Mouse (Mus musculus): ENCODE measurements at regions not wholly inside any gene's neighbourhood (a gene's known extent, or its start where the extent isn't known, plus 50 kb on each side); places are given as distances from the start of the nearest gene placed in this dataset.

GRCm38 (mm10) chr17:47267076-47267475, 101.6 kb upstream of the Mrps10 start:
- Histone ChIP-seq H3K4me2 (replicated peaks; ENCODE audit: low read depth, low read length) (no peak overlapping the region), H3K4me1 (ENCODE audit: control insufficient read depth, insufficient read depth, low read length) (no peaks in the 10 kb centered on the region), H3K27ac (ENCODE audit: low read length) (no peak overlapping the region), H3K9ac (replicated peaks; ENCODE audit: low read depth, low read length) (no peak overlapping the region), H3K36me3 (ENCODE audit: control insufficient read depth, insufficient read depth, low read length) (peaks cover 4% of the 10 kb centered on the region; the same call in 1 of the 2 replicates), H3K4me3 (ENCODE audit: low read depth, low read length) (no peak overlapping the region), H3K27me3 (ENCODE audit: control insufficient read depth, insufficient read depth, low read length) (no peaks in the 10 kb centered on the region), H3K9me3 (ENCODE audit: control insufficient read depth, low read depth, low read length) (peaks cover 5% of the 10 kb centered on the region; the same call in 1 of the 2 replicates)
- 89% methylated on average over 13 of the region's 13 CpGs for WGBS
- no peak for ATAC-seq (ENCODE audit: insufficient number of reproducible peaks, insufficient read depth, low FRiP score, low read depth)

- no peak overlapping the region for H3K9ac ChIP-seq (replicated peaks; ENCODE audit: low read depth, low read length)
- WGBS = 90% methylated on average over 7 of the region's 7 CpGs
- H3K4me1 ChIP-seq (ENCODE audit: control insufficient read depth, insufficient read depth, low read length) = no peaks in the 10 kb centered on the region
- no peak overlapping the region for H3K4me2 ChIP-seq (replicated peaks; ENCODE audit: low read depth, low read length)
- H3K27ac ChIP-seq (ENCODE audit: low read length) = no peak overlapping the region
- H3K4me3 ChIP-seq (ENCODE audit: low read depth, low read length) = no peak overlapping the region
- peaks cover 4% of the 10 kb centered on the region; the same call in 1 of the 2 replicates for H3K36me3 ChIP-seq (ENCODE audit: control insufficient read depth, insufficient read depth, low read length)
- no peaks in the 10 kb centered on the region for H3K27me3 ChIP-seq (ENCODE audit: control insufficient read depth, insufficient read depth, low read length)
- peaks cover 5% of the 10 kb centered on the region; the same call in 1 of the 2 replicates for H3K9me3 ChIP-seq (ENCODE audit: control insufficient read depth, low read depth, low read length)
- no peak for ATAC-seq (ENCODE audit: insufficient number of reproducible peaks, insufficient read depth, low FRiP score, low read depth)
These were observed 102.4 kb upstream of the Mrps10 start for GRCm38 (mm10) chr17:47266335-47266734.

GRCm38 (mm10) chr17:47262986-47263385, 105.7 kb upstream of the Mrps10 start:
- Histone ChIP-seq H3K27me3 (ENCODE audit: control insufficient read depth, insufficient read depth, low read length) (no peaks in the 10 kb centered on the region), H3K4me1 (ENCODE audit: control insufficient read depth, insufficient read depth, low read length) (no peaks in the 10 kb centered on the region), H3K9ac (replicated peaks; ENCODE audit: low read depth, low read length) (no peak overlapping the region), H3K27ac (ENCODE audit: low read length) (no peak overlapping the region), H3K9me3 (ENCODE audit: control insufficient read depth, low read depth, low read length) (peaks cover 5% of the 10 kb centered on the region; the same call in 1 of the 2 replicates), H3K4me3 (ENCODE audit: low read depth, low read length) (no peak overlapping the region), H3K4me2 (replicated peaks; ENCODE audit: low read depth, low read length) (no peak overlapping the region), H3K36me3 (ENCODE audit: control insufficient read depth, insufficient read depth, low read length) (peaks cover 4% of the 10 kb centered on the region)
- 84% methylated on average over 9 of the region's 9 CpGs for WGBS
- no peak for ATAC-seq (ENCODE audit: insufficient number of reproducible peaks, insufficient read depth, low FRiP score, low read depth)

DNA sequence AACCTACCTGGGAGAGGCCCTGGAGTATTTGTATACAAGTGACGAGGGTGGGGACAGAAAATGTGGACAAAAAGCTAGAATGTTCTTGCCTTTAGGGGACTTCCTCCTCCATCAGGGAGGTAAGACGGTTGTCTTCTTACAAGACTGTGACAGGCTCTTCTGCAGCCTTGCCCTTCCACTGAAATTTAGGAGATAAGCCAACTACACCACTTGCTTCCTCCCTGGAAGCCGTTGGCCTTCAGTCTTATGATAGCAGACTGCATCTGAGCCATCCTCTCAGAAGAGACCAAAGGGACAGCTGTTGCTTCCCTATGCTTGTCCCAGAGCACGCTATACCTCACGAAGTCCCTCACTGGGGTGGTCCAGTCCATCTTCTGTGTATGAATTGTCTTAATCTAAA, 106.5 kb upstream of the Mrps10 start:
- Histone ChIP-seq H3K4me3 (ENCODE audit: low read depth, low read length) (no peak overlapping the region), H3K27me3 (ENCODE audit: control insufficient read depth, insufficient read depth, low read length) (no peaks in the 10 kb centered on the region), H3K36me3 (ENCODE audit: control insufficient read depth, insufficient read depth, low read length) (peaks cover 4% of the 10 kb centered on the region), H3K4me2 (replicated peaks; ENCODE audit: low read depth, low read length) (no peak overlapping the region), H3K9ac (replicated peaks; ENCODE audit: low read depth, low read length) (no peak overlapping the region), H3K9me3 (ENCODE audit: control insufficient read depth, low read depth, low read length) (no peaks in the 10 kb centered on the region; the same call in 1 of the 2 replicates), H3K4me1 (ENCODE audit: control insufficient read depth, insufficient read depth, low read length) (no peaks in the 10 kb centered on the region), H3K27ac (ENCODE audit: low read length) (no peak overlapping the region)
- ATAC-seq (ENCODE audit: insufficient number of reproducible peaks, insufficient read depth, low FRiP score, low read depth) = no peak
- WGBS = 97% methylated on average over 5 of the region's 5 CpGs

DNA sequence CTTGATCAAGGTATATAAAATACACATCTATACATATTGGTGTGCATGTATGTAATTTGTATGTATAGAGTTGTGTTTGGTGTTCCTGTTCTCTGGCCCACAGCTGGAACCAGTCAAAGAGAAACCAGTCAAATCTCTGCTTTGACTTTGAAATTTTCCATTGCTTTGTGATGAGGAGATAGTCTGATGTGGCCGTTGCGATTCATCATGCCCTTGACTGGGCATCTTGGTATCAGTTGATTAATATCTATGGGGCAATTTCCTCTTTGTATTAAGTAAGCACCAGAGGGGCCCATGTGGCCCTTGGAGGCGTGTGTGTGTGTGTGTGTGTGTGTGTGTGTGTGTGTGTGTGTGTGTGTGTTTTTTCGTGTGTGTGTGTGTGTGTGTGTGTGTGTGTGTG, 107.7 kb upstream of the Mrps10 start:
- H3K4me2 ChIP-seq (replicated peaks; ENCODE audit: low read depth, low read length) = no peak overlapping the region
- no peak overlapping the region for H3K27ac ChIP-seq (ENCODE audit: low read length)
- H3K27me3 ChIP-seq (ENCODE audit: control insufficient read depth, insufficient read depth, low read length) = no peaks in the 10 kb centered on the region
- WGBS = 77% methylated on average over 4 of the region's 4 CpGs
- H3K9ac ChIP-seq (replicated peaks; ENCODE audit: low read depth, low read length) = no peak overlapping the region
- H3K4me3 ChIP-seq (ENCODE audit: low read depth, low read length) = no peak overlapping the region
- no peak for ATAC-seq (ENCODE audit: insufficient number of reproducible peaks, insufficient read depth, low FRiP score, low read depth)
- H3K36me3 ChIP-seq (ENCODE audit: control insufficient read depth, insufficient read depth, low read length) = peaks cover 2% of the 10 kb centered on the region; the same call in 1 of the 2 replicates
- no peaks in the 10 kb centered on the region; the same call in 1 of the 2 replicates for H3K9me3 ChIP-seq (ENCODE audit: control insufficient read depth, low read depth, low read length)
- H3K4me1 ChIP-seq (ENCODE audit: control insufficient read depth, insufficient read depth, low read length) = no peaks in the 10 kb centered on the region

GRCm38 (mm10) chr17:47258296-47258695, 110.4 kb upstream of the Mrps10 start:
- no peak for ATAC-seq (ENCODE audit: insufficient number of reproducible peaks, insufficient read depth, low FRiP score, low read depth)
- Histone ChIP-seq H3K9ac (replicated peaks; ENCODE audit: low read depth, low read length) (no peak overlapping the region), H3K27me3 (ENCODE audit: control insufficient read depth, insufficient read depth, low read length) (no peaks in the 10 kb centered on the region), H3K4me3 (ENCODE audit: low read depth, low read length) (no peak overlapping the region), H3K4me2 (replicated peaks; ENCODE audit: low read depth, low read length) (no peak overlapping the region), H3K36me3 (ENCODE audit: control insufficient read depth, insufficient read depth, low read length) (peaks cover 9% of the 10 kb centered on the region), H3K9me3 (ENCODE audit: control insufficient read depth, low read depth, low read length) (no peaks in the 10 kb centered on the region; the same call in 1 of the 2 replicates), H3K27ac (ENCODE audit: low read length) (no peak overlapping the region), H3K4me1 (ENCODE audit: control insufficient read depth, insufficient read depth, low read length) (no peaks in the 10 kb centered on the region)
- WGBS = 90% methylated on average over 2 of the region's 2 CpGs

DNA sequence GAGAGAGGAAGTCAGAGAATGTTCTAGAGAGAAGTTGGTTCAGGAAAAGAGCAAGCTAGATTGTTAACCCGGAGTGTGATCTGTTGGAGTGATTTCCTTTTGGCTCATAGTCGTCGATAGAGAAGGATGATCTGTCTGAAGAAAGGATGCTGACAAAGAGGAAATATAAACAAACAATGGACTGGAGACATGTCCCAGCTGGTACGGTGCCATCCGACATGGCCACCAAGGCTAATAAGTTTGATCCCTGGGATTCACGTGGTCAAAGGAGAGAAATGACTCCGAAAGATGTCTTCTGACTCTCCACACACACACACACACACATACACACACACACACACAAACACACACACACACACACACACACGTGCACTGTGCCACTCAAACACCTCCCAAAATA, 113.5 kb upstream of the Mrps10 start:
- H3K9ac ChIP-seq (replicated peaks; ENCODE audit: low read depth, low read length) = no peak overlapping the region
- no peaks in the 10 kb centered on the region for H3K4me1 ChIP-seq (ENCODE audit: control insufficient read depth, insufficient read depth, low read length)
- H3K27me3 ChIP-seq (ENCODE audit: control insufficient read depth, insufficient read depth, low read length) = no peaks in the 10 kb centered on the region
- H3K27ac ChIP-seq (ENCODE audit: low read length) = no peak overlapping the region
- no peak overlapping the region for H3K4me3 ChIP-seq (ENCODE audit: low read depth, low read length)
- ATAC-seq (ENCODE audit: insufficient number of reproducible peaks, insufficient read depth, low FRiP score, low read depth) = no peak
- WGBS = 49% methylated on average over 8 of the region's 8 CpGs
- peaks cover 13% of the 10 kb centered on the region for H3K36me3 ChIP-seq (ENCODE audit: control insufficient read depth, insufficient read depth, low read length)
- no peaks in the 10 kb centered on the region for H3K9me3 ChIP-seq (ENCODE audit: control insufficient read depth, low read depth, low read length)
- no peak overlapping the region for H3K4me2 ChIP-seq (replicated peaks; ENCODE audit: low read depth, low read length)

DNA sequence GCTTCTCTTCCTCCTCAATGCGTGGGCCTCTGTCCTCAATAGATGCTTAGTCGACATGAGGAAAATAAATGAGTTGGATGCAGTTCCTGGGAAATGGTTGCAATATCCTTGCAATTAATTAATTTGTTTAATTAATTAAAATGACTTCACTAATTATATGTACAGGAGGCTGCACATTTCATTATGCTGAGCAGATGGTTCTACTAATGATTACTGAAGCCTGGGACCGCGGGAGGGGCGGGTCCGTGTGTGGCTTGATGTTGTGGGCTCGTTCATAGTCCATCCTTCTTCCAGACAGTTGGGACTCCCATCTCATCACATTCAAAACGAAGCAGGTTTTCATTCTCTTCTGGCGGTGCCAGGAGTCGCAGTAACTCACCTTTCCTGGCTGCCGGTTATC, 114.7 kb upstream of the Mrps10 start:
- H3K27ac ChIP-seq (ENCODE audit: low read length) = no peak overlapping the region
- no peaks in the 10 kb centered on the region for H3K27me3 ChIP-seq (ENCODE audit: control insufficient read depth, insufficient read depth, low read length)
- peaks cover 13% of the 10 kb centered on the region for H3K36me3 ChIP-seq (ENCODE audit: control insufficient read depth, insufficient read depth, low read length)
- H3K4me2 ChIP-seq (replicated peaks; ENCODE audit: low read depth, low read length) = no peak overlapping the region
- ATAC-seq (ENCODE audit: insufficient number of reproducible peaks, insufficient read depth, low FRiP score, low read depth) = no peak
- no peaks in the 10 kb centered on the region for H3K4me1 ChIP-seq (ENCODE audit: control insufficient read depth, insufficient read depth, low read length)
- 79% methylated on average over 11 of the region's 11 CpGs for WGBS
- no peak overlapping the region for H3K4me3 ChIP-seq (ENCODE audit: low read depth, low read length)
- no peaks in the 10 kb centered on the region for H3K9me3 ChIP-seq (ENCODE audit: control insufficient read depth, low read depth, low read length)
- no peak overlapping the region for H3K9ac ChIP-seq (replicated peaks; ENCODE audit: low read depth, low read length)

DNA sequence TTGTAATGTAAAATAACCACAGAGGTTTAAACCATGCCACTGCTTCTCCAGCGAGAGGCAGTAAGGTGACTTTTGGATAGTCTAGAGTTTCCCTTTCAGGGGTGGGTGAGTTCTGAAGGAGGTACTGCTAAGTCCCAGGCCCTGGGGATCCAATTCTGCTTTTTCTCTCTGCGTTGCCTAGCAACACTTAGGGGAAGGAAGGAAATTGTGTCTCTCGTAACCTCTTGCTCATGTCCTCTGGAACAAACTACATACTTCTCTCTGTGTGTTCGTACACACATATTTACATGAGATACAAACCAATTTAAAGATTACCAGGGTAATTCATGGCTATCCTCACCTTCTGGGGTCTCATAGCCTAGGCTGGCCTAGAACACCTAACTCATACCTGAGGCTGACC, 118.7 kb upstream of the Mrps10 start:
- H3K9ac ChIP-seq (replicated peaks; ENCODE audit: low read depth, low read length) = no peak overlapping the region
- no peaks in the 10 kb centered on the region for H3K9me3 ChIP-seq (ENCODE audit: control insufficient read depth, low read depth, low read length)
- no peak overlapping the region for H3K4me2 ChIP-seq (replicated peaks; ENCODE audit: low read depth, low read length)
- H3K36me3 ChIP-seq (ENCODE audit: control insufficient read depth, insufficient read depth, low read length) = peaks cover 6% of the 10 kb centered on the region
- H3K27me3 ChIP-seq (ENCODE audit: control insufficient read depth, insufficient read depth, low read length) = no peaks in the 10 kb centered on the region
- no peak overlapping the region for H3K27ac ChIP-seq (ENCODE audit: low read length)
- 78% methylated on average over 4 of the region's 4 CpGs for WGBS
- H3K4me1 ChIP-seq (ENCODE audit: control insufficient read depth, insufficient read depth, low read length) = no peaks in the 10 kb centered on the region
- ATAC-seq (ENCODE audit: insufficient number of reproducible peaks, insufficient read depth, low FRiP score, low read depth) = no peak
- no peak overlapping the region for H3K4me3 ChIP-seq (ENCODE audit: low read depth, low read length)
